Mouse (Mus musculus) left cerebral cortex, postnatal 36 days (tissue): ENCODE measurements around the gene F3. TPM values are rescaled to one million over a fixed set of nuclear protein-coding genes. Genes with fewer than 3 reads are reported as not detected.

Experiments
- DNase-seq, 2 experiments: peaks; one replicate each; pipeline ENCODE4 v3.0.0; 2021 to 2022; ENCODE audit warnings: low spot score in 2 of 2, mixed read lengths in 1 of 2
- intact Hi-C: fragments of 180-260 bp; cut with DNase I; formaldehyde crosslinking; loops from one replicate; pipeline ENCODE4 v1.15.1; 2025
- total RNA-seq, 2 experiments: library from RNA; stranded (reverse); gene quantifications; 2 replicates each; pipeline ENCODE4 v1.2.3; 2021

Gene F3
- total RNA-seq, 2 experiments from 2014 or later, result 46.1 to 50.9 TPM

GRCm38 (mm10) chr3:121703155-121703879 lies 20.0 kb upstream of the F3 start:
- no peak for DNase-seq
- intact Hi-C loops, result no loop called here

GRCm38 (mm10) chr3:121703880-121704243 lies 19.5 kb upstream of the F3 start:
- intact Hi-C loops, result no loop called here
- DNase-seq, result no peak

- DNase-seq, result no peak
- intact Hi-C loops, result no loop called here
Observed at GRCm38 (mm10) chr3:121706087-121706486, 17.2 kb upstream of the F3 start.

GRCm38 (mm10) chr3:121707106-121707505 lies 16.2 kb upstream of the F3 start:
- intact Hi-C loops, result no loop called here
- no peak for DNase-seq

- no peak for DNase-seq
Observed at GRCm38 (mm10) chr3:121710894-121711531, 12.3 kb upstream of the F3 start.

GRCm38 (mm10) chr3:121712222-121712621 lies 11.1 kb upstream of the F3 start:
- intact Hi-C loops, result no loop called here

More at GRCm38 (mm10) chr3:121710894-121711531, 12.3 kb upstream of the F3 start:
- intact Hi-C loops, result no loop called here

GRCm38 (mm10) chr3:121713151-121713701 lies 10.1 kb upstream of the F3 start:
- DNase-seq, result no peak
- intact Hi-C loops, result no loop called here

More at GRCm38 (mm10) chr3:121712222-121712621, 11.1 kb upstream of the F3 start:
- DNase-seq, result no peak

- DNase-seq, result no peak
- intact Hi-C loops, result no loop called here
Observed at GRCm38 (mm10) chr3:121713816-121714215, 9.5 kb upstream of the F3 start.

- intact Hi-C loops, result no loop called here
- no peak for DNase-seq
Observed at GRCm38 (mm10) chr3:121714461-121714860, 8.9 kb upstream of the F3 start.

GRCm38 (mm10) chr3:121715336-121715735 lies 8.0 kb upstream of the F3 start:
- DNase-seq, result no peak

GRCm38 (mm10) chr3:121715741-121716459 lies 7.4 kb upstream of the F3 start:
- DNase-seq, result no peak
- intact Hi-C loops, result no loop called here

More at GRCm38 (mm10) chr3:121715336-121715735, 8.0 kb upstream of the F3 start:
- intact Hi-C loops, result no loop called here

- DNase-seq, result no peak
- intact Hi-C loops, result no loop called here
Observed at GRCm38 (mm10) chr3:121716480-121716879, 6.9 kb upstream of the F3 start.

- intact Hi-C loops, result no loop called here
Observed at GRCm38 (mm10) chr3:121718679-121719078, 4.7 kb upstream of the F3 start.

GRCm38 (mm10) chr3:121719701-121720100 lies 3.6 kb upstream of the F3 start:
- no peak for DNase-seq
- intact Hi-C loops, result no loop called here

More at GRCm38 (mm10) chr3:121718679-121719078, 4.7 kb upstream of the F3 start:
- DNase-seq, result no peak

- DNase-seq, result no peak
- intact Hi-C loops, result no loop called here
Observed at GRCm38 (mm10) chr3:121720801-121721690, 2.3 kb upstream of the F3 start.

GRCm38 (mm10) chr3:121721691-121722070 lies 1.7 kb upstream of the F3 start:
- no peak for DNase-seq
- intact Hi-C loops, result loop anchor here (2.0 kb wide), 1 partner anchor 85 kb away; no protein-coding TSS in a partner anchor

- intact Hi-C loops, result loop anchor here (2.0 kb wide), 1 partner anchor 87 kb away; no protein-coding TSS in a partner anchor
- DNase-seq, result peak; percentile 36 to 37
Observed at GRCm38 (mm10) chr3:121723968-121724524, 709 bp downstream of the F3 start.

GRCm38 (mm10) chr3:121724553-121724952 lies 1.2 kb downstream of the F3 start:
- DNase-seq, result no peak
- intact Hi-C loops, result no loop called here

- intact Hi-C loops, result no loop called here
Observed at GRCm38 (mm10) chr3:121725651-121726050, 2.3 kb downstream of the F3 start.

More at GRCm38 (mm10) chr3:121725651-121726050, 2.3 kb downstream of the F3 start:
- DNase-seq, result no peak
